Mouse (Mus musculus) lung, postnatal 0 days (tissue): ENCODE measurements at regions not wholly inside any gene's neighbourhood (a gene's known extent, or its start where the extent isn't known, plus 50 kb on each side); places are given as distances from the start of the nearest gene placed in this dataset.

Experiments used
- CTCF ChIP-seq: IDR thresholded peaks from 2 replicates; pipeline ENCODE4 v1.5.1; 2016; ENCODE audit warnings: antibody characterized with exemption, mild to moderate bottlenecking
- EP300 ChIP-seq: IDR thresholded peaks from 2 replicates; pipeline ENCODE4 v1.6.1; 2016; ENCODE audit warnings: antibody characterized with exemption, mild to moderate bottlenecking, control low read depth

DNA sequence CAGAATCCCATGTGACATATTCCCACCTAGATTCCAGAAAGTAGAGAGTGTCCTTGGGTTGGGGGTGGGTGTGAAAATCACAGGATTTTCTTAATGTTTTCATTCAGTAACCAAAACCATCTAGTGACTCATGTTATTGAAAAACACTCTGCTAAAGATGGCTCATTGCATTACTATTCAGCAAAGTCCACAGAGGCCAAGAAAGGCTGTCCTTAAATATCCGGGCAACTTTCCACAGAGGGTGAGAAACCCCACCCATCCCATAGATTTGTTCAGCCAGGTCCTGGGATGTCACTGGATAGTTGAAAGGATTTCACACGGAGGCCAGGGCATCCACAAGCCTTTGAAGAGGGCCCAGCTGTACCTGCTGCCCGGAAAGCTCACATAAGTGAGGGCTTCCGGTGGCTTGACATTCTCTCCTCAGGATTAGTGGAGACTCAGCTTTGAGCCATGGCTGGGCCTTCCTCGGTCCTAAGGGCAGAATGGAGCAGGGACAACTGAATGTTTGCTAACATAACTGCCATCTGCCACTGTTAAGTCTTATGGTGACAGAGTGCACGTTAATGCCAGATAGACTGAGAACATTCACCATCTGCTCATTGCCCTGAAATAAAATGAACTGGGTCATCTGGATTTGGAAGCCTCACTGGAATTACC, 580.7 kb upstream of the Atp2b1 start:
- TF ChIP-seq CTCF (no peak), EP300 (no peak)
